Mouse (Mus musculus) liver, embryonic 14.5 days (tissue): ENCODE measurements around the gene Wfdc15a. TPM values are rescaled to one million over a fixed set of nuclear protein-coding genes. Genes with fewer than 3 reads are reported as not detected.

Experiments used
- ATAC-seq: fragments of 200-750 bp; cut with Nextera tagmentation; 2 replicates; pipeline ENCODE4 v1.8.0; 2017; ENCODE audit warnings: moderate number of reproducible peaks, mild to moderate bottlenecking, moderate library complexity; ENCODE audit not compliant: insufficient read depth
- DNase-seq, 3 experiments: peaks; one replicate each; pipeline ENCODE4 v3.0.0-alpha.2; 2012 to 2013; ENCODE audit warnings: low read depth in 3 of 3, low spot score in 3 of 3
- H3K27ac ChIP-seq: fragments of 300-500 bp; sonication (generic); 2 replicates; pipeline ENCODE4 v1.5.1; 2014; ENCODE audit warnings: moderate library complexity, mild to moderate bottlenecking, control low read depth, inconsistent platforms
- H3K27me3 ChIP-seq: fragments of 300-500 bp; sonication (generic); 2 replicates; pipeline ENCODE4 v1.6.1; 2014; ENCODE audit warnings: mild to moderate bottlenecking, low read length, moderate library complexity; ENCODE audit not compliant: control insufficient read depth, insufficient read depth
- H3K36me3 ChIP-seq: fragments of 300-500 bp; sonication (generic); replicated peaks from 2 replicates; pipeline ENCODE4 v1.6.1; 2014; ENCODE audit warnings: low read depth; ENCODE audit not compliant: control insufficient read depth, insufficient read depth
- H3K4me1 ChIP-seq, 2 experiments: fragments of 200-500 bp in 1 of 2; fragments of 300-500 bp in 1 of 2; sonication (generic) in 1 of 2; replicated peaks; 2 replicates each; pipeline ENCODE4 v1.6.1; 2012 to 2014; ENCODE audit warnings: antibody characterized with exemption in 1 of 2, inconsistent platforms in 1 of 2, low read length in 1 of 2; ENCODE audit not compliant: control insufficient read depth in 2 of 2, insufficient read depth in 2 of 2
- H3K4me2 ChIP-seq: fragments of 300-500 bp; sonication (generic); 2 replicates; pipeline ENCODE4 v1.6.1; 2014; ENCODE audit warnings: low read depth, mild to moderate bottlenecking, control low read depth, moderate library complexity
- H3K4me3 ChIP-seq, 2 experiments: fragments of 200-500 bp in 1 of 2; fragments of 300-500 bp in 1 of 2; sonication (generic) in 1 of 2; 2 replicates each; pipeline ENCODE4 v1.5.1; 2012 to 2014; ENCODE audit warnings: low read depth in 2 of 2, low read length in 2 of 2, mild to moderate bottlenecking in 2 of 2, control low read depth in 1 of 2, inconsistent platforms in 1 of 2, moderate library complexity in 1 of 2; ENCODE audit not compliant: insufficient read depth in 1 of 2
- H3K9ac ChIP-seq: fragments of 300-500 bp; sonication (generic); replicated peaks from 2 replicates; pipeline ENCODE4 v1.6.1; 2014; ENCODE audit warnings: mild to moderate bottlenecking, control low read depth, moderate library complexity
- H3K9me3 ChIP-seq: fragments of 300-500 bp; sonication (generic); 2 replicates; pipeline ENCODE4 v1.6.1; 2016; ENCODE audit warnings: low read length, mixed read lengths; ENCODE audit not compliant: control insufficient read depth
- CTCF ChIP-seq: IDR thresholded peaks from 2 replicates; pipeline ENCODE4 v1.5.1; 2016; ENCODE audit warnings: antibody characterized with exemption, low read depth, control low read depth
- EP300 ChIP-seq: IDR thresholded peaks from 2 replicates; pipeline ENCODE4 v1.6.1; 2016; ENCODE audit warnings: antibody characterized with exemption, low read depth
- WGBS: fragments of 180-500 bp; shearing (Covaris S2); extraction: QIAGEN DNeasy Blood & Tissue Kit; methylation state at CpG from one replicate; pipeline ENCODE4 v1.1.7; 2014; ENCODE audit not compliant: insufficient replicate concordance; 5-methylcytosine and 5-hydroxymethylcytosine counted together
- polyA plus RNA-seq, 2 experiments: library from polyadenylated mRNA; depleted of rRNA in 1 of 2; stranded (reverse) in 1 of 2; unstranded in 1 of 2; fragments of >200 nt; fragmentation: Nextera tagmentation in 1 of 2; extraction: Ambion mirVana in 1 of 2; gene quantifications; 2 replicates each; pipeline versions ENCODE4 v1.2.1 to v1.2.3; 2012 to 2014

Wfdc15a gene
- polyA plus RNA-seq (2012; rRNA removed): not detected in 2 replicates
- polyA plus RNA-seq (2014; fragmentation: Nextera tagmentation; extraction: Ambion mirVana): not detected in 2 replicates

GRCm38 (mm10) chr2:164199626-164200327 lies at the start of gene Wfdc15a:
Gene Wfdc15a, minus strand, starts transcription at chr2:164200130.
- Histone ChIP-seq H3K4me3 (no peak within 1 kb of the TSS), H3K4me1 (no peaks in the 10 kb centered on the region), H3K27ac (no peak within 1 kb of the TSS), H3K9me3 (no peaks in the 10 kb centered on the region), H3K9ac (no peak within 1 kb of the TSS), H3K36me3 (no peaks in the 10 kb centered on the region), H3K4me2 (no peak within 1 kb of the TSS), H3K27me3 (no peaks in the 10 kb centered on the region)
- DNase-seq (no peak), ATAC-seq (no peak)
- TF ChIP-seq EP300 (no peak), CTCF (no peak)
- WGBS: 60% methylated on average over 20 of the region's 20 CpGs

- TF ChIP-seq EP300: no peak
- Histone ChIP-seq H3K9ac (no peak within 1 kb of the TSS), H3K4me1 (no peaks in the 10 kb centered on the region), H3K4me2 (no peak within 1 kb of the TSS), H3K4me3 (no peak within 1 kb of the TSS), H3K27me3 (no peaks in the 10 kb centered on the region), H3K36me3 (no peaks in the 10 kb centered on the region), H3K9me3 (no peaks in the 10 kb centered on the region), H3K27ac (no peak within 1 kb of the TSS)
- 51% methylated on average over 3 of the region's 3 CpGs for WGBS
- no peak for ATAC-seq
- no peak for DNase-seq
Measured at GRCm38 (mm10) chr2:164238366-164238765, 38.4 kb upstream of the Wfdc15a start, which contains the start of gene Svs2. Gene Svs2, minus strand, starts transcription at chr2:164238466.

DNA sequence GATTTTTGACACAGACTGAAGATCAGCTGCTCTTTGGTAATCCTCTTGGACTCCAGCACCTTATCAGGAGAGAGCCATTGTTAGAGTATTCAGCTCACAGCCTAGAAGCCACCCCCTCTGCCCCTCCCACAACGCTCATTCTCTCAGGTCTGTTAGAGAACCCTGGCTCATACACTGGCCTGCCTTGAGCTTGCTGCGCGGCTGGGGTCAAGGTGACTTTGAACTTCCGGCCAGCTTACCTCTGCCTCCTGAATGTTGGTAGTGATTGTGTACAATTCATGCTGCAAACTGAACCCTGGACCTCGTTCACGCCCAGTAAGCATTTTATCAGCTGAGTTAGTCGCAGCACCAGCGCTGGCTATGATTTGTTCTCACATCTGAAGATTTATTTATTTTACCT lies 32.7 kb upstream of the Wfdc15a start:
- ATAC-seq: no peak

DNA sequence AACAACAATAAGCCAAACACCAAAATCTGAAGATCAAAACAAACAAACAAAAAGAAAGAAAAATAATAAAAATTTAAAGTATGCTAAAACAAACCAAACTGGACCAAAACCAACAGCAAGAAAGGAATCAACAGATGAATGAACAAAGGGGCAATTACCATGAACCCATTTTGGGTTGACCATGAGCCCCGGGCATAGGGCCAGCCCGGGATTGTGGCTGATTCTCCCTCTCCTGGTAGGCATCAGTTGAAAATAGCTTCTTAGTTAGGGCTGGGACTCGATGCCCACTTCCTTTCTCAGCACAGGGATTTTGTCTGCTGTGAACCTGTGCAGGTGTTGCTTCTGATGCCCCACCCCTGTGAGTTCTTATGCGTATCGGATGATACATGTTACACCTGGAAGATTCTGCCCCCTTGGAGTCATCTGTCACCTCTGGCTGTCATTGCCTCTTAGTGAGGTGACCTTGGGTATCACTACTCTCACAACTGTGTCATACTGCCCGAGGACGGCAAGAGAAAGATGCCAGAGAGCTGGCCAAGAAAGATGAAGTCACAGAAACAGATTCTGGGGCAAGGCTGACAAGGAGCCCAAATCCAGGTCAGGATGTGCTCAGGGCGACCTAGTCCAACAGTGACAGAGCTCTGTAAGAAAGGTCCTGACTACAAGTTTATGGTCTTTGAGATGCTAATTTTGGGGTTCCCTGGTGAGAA lies 28.6 kb upstream of the Wfdc15a start:
- no peak overlapping the region for H3K9ac ChIP-seq
- TF ChIP-seq EP300: no peak
- TF ChIP-seq CTCF: no peak
- no peak for DNase-seq

More for the DNA sequence above, 32.7 kb upstream of the Wfdc15a start:
- no peak overlapping the region for H3K4me2 ChIP-seq
- no peak for DNase-seq
- H3K36me3 ChIP-seq: no peaks in the 10 kb centered on the region
- no peaks in the 10 kb centered on the region for H3K27me3 ChIP-seq
- H3K27ac ChIP-seq: no peak overlapping the region
- no peaks in the 10 kb centered on the region for H3K4me1 ChIP-seq
- 69% methylated on average over 8 of the region's 8 CpGs for WGBS
- H3K9me3 ChIP-seq: no peaks in the 10 kb centered on the region
- H3K4me3 ChIP-seq: no peak overlapping the region
- no peak for TF ChIP-seq EP300
- TF ChIP-seq CTCF: no peak
- no peak overlapping the region for H3K9ac ChIP-seq

GRCm38 (mm10) chr2:164221522-164221921 lies 21.6 kb upstream of the Wfdc15a start, which contains the start of gene Wfdc15b:
Gene Wfdc15b, minus strand, starts transcription at chr2:164221660.
- no peak within 1 kb of the TSS for H3K27ac ChIP-seq
- no peaks in the 10 kb centered on the region for H3K36me3 ChIP-seq
- no peak for TF ChIP-seq CTCF
- no peak for TF ChIP-seq EP300
- H3K4me1 ChIP-seq: no peaks in the 10 kb centered on the region
- WGBS: 68% methylated on average over 11 of the region's 11 CpGs
- DNase-seq (no peak), ATAC-seq (no peak)
- H3K4me3 ChIP-seq: no peak within 1 kb of the TSS
- H3K9ac ChIP-seq: no peak within 1 kb of the TSS
- H3K4me2 ChIP-seq: no peak within 1 kb of the TSS
- H3K27me3 ChIP-seq: no peaks in the 10 kb centered on the region
- H3K9me3 ChIP-seq: no peaks in the 10 kb centered on the region

More for the DNA sequence above, 28.6 kb upstream of the Wfdc15a start:
- WGBS: 54% methylated on average over 8 of the region's 8 CpGs
- H3K4me2 ChIP-seq: no peak overlapping the region
- no peaks in the 10 kb centered on the region for H3K9me3 ChIP-seq
- H3K4me1 ChIP-seq: no peaks in the 10 kb centered on the region
- H3K36me3 ChIP-seq: no peaks in the 10 kb centered on the region
- H3K4me3 ChIP-seq: no peak overlapping the region
- H3K27me3 ChIP-seq: no peaks in the 10 kb centered on the region
- H3K27ac ChIP-seq: no peak overlapping the region
- ATAC-seq: no peak
